Mouse (Mus musculus): ENCODE measurements around the gene Alg5. TPM values are rescaled to one million over a fixed set of nuclear protein-coding genes. Genes with fewer than 3 reads are reported as not detected.
"Not testable (repeated sequence)": the region's sequence is repeated elsewhere in the genome, so short reads cannot be mapped to it uniquely, and the experiment has no call there.

Alg5 gene
- polyA plus RNA-seq, 1 experiment, result 43.0 TPM

- no peak overlapping the region for H3ac ChIP-seq (ENCODE audit: control insufficient read depth, insufficient read length, low read depth)
- no peaks in the 10 kb centered on the region for H3K27me3 ChIP-seq (ENCODE audit: control insufficient read depth, insufficient read depth, insufficient read length)
- no peak for TF ChIP-seq FOSL1 (IDR thresholded peaks at IDR 0.05; ENCODE audit: insufficient read depth, low read length, poor library complexity, severe bottlenecking)
- no peak for TF ChIP-seq CEBPB (IDR thresholded peaks at IDR 0.05; ENCODE audit: low read depth)
- TF ChIP-seq CTCF (IDR thresholded peaks at IDR 0.05; ENCODE audit: control insufficient read depth, insufficient read depth, insufficient read length), result no peak
- no peaks in the 10 kb centered on the region for H3K79me2 ChIP-seq (ENCODE audit: control insufficient read depth, insufficient read depth)
- H3K36me3 ChIP-seq (ENCODE audit: control insufficient read depth, insufficient read depth), result no peaks in the 10 kb centered on the region
- H3K79me3 ChIP-seq (ENCODE audit: low read depth), result no peaks in the 10 kb centered on the region
- no peak overlapping the region for H3K4me3 ChIP-seq (ENCODE audit: insufficient read depth, poor library complexity, severe bottlenecking)
Measured at GRCm38 (mm10) chr3:54760321-54761115, 25.2 kb downstream of the Alg5 start.

DNA sequence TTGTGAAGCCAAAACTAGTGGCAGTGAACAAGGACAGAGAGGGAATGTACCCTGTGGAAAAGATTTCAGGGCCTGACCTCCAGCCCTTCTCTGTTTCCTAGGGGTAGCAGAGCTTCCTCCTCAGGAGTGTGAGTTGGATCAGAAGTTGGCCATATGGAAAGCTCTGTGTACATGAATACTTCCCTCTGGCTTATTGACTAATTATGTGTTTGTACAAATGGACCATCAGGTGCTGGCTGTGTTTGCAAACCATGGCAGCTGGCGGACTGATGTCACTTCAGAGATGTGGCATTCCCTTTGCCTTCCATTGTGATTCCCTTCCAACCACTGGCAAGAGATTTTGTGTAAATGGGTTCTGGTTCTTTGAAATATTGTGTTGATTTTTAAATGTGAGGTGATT, 25.9 kb downstream of the Alg5 start:
- Histone ChIP-seq H3K4me3 (ENCODE audit: insufficient read depth, poor library complexity, severe bottlenecking) (no peak overlapping the region), H3K79me2 (ENCODE audit: control insufficient read depth, insufficient read depth) (no peaks in the 10 kb centered on the region), H3ac (ENCODE audit: control insufficient read depth, insufficient read length, low read depth) (no peak overlapping the region), H3K27me3 (ENCODE audit: control insufficient read depth, insufficient read depth, insufficient read length) (no peaks in the 10 kb centered on the region), H3K36me3 (ENCODE audit: control insufficient read depth, insufficient read depth) (no peaks in the 10 kb centered on the region), H3K79me3 (ENCODE audit: low read depth) (no peaks in the 10 kb centered on the region)
- TF ChIP-seq MYOD1 (IDR thresholded peaks at IDR 0.05; ENCODE audit: control insufficient read depth, insufficient read length, low read depth) (no peak), MAX (IDR thresholded peaks at IDR 0.05) (no peak), MYOG (IDR thresholded peaks at IDR 0.05; ENCODE audit: control insufficient read depth, extremely low read depth, insufficient read length) (no peak), USF1 (IDR thresholded peaks at IDR 0.05; ENCODE audit: low read depth) (no peak), FOSL1 (IDR thresholded peaks at IDR 0.05; ENCODE audit: insufficient read depth, low read length, poor library complexity, severe bottlenecking) (no peak), CTCF (IDR thresholded peaks at IDR 0.05; ENCODE audit: control insufficient read depth, insufficient read depth, insufficient read length) (no peak), CEBPB (IDR thresholded peaks at IDR 0.05; ENCODE audit: low read depth) (no peak)

- H3K27me3 ChIP-seq (ENCODE audit: control insufficient read depth, insufficient read depth, insufficient read length), result no peaks in the 10 kb centered on the region
- no peaks in the 10 kb centered on the region for H3K36me3 ChIP-seq (ENCODE audit: control insufficient read depth, insufficient read depth)
- H3K79me2 ChIP-seq (ENCODE audit: control insufficient read depth, insufficient read depth), result no peaks in the 10 kb centered on the region
- H3ac ChIP-seq (ENCODE audit: control insufficient read depth, insufficient read length, low read depth), result no peak overlapping the region
- H3K79me3 ChIP-seq (ENCODE audit: low read depth), result no peaks in the 10 kb centered on the region
- TF ChIP-seq CTCF (IDR thresholded peaks at IDR 0.05; ENCODE audit: control insufficient read depth, insufficient read depth, insufficient read length), result no peak
- TF ChIP-seq USF1 (IDR thresholded peaks at IDR 0.05; ENCODE audit: low read depth), result peak; percentile 79
- H3K4me3 ChIP-seq (ENCODE audit: insufficient read depth, poor library complexity, severe bottlenecking), result no peak overlapping the region
Measured at GRCm38 (mm10) chr3:54764418-54764817, 29.1 kb downstream of the Alg5 start.

DNA sequence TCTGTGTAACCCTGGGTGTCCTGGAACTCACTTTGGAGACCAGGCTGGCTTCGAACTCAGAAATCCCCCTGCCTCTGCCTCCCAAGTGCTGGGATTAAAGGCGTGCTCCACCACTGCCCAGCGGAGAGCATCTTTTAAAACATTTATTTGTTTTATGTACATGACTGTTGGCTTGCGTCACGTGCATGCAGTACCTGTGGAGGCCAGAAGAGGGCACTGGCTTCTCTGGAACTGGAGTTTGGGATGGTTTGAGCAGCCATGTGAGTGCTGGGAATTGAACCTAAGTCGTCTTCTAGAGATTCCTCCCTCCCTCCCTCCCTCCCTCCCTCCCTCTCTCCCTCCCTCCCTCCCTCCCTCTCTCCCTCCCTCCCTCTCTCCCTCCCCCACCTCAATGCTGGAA, 30.2 kb downstream of the Alg5 start:
- not testable (repeated sequence) for H3K36me3 ChIP-seq (ENCODE audit: control insufficient read depth, insufficient read depth); H3K27me3 ChIP-seq (ENCODE audit: control insufficient read depth, insufficient read depth, insufficient read length); H3K79me2 ChIP-seq (ENCODE audit: control insufficient read depth, insufficient read depth); H3K4me3 ChIP-seq (ENCODE audit: insufficient read depth, poor library complexity, severe bottlenecking); H3ac ChIP-seq (ENCODE audit: control insufficient read depth, insufficient read length, low read depth); H3K79me3 ChIP-seq (ENCODE audit: low read depth)

DNA sequence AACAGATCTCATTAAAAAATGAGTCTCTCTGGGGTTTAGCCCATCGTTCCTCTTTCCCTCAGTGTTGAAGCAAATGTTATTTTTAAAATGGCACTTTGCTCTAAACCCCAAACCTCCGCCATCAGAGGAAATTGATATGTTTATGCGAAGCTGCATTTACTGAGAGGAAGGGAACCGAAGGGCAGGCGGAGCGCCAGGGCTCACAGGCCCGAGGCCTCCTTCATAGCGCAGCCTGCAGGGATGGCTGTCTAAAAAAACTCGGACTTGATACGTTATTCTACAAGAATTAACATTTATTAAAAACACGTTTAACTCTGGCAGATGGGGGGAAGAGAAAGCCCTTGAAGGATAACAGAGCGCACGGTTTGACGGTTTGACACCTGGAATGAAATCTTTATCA, 30.7 kb downstream of the Alg5 start:
- H3K27me3 ChIP-seq (ENCODE audit: control insufficient read depth, insufficient read depth, insufficient read length), result no peaks in the 10 kb centered on the region
- H3K79me2 ChIP-seq (ENCODE audit: control insufficient read depth, insufficient read depth), result no peaks in the 10 kb centered on the region
- TF ChIP-seq USF1 (IDR thresholded peaks at IDR 0.05; ENCODE audit: low read depth) (no peak), CTCF (IDR thresholded peaks at IDR 0.05; ENCODE audit: control insufficient read depth, insufficient read depth, insufficient read length) (no peak), MYOG (IDR thresholded peaks at IDR 0.05; ENCODE audit: control insufficient read depth, extremely low read depth, insufficient read length) (no peak), FOSL1 (IDR thresholded peaks at IDR 0.05; ENCODE audit: insufficient read depth, low read length, poor library complexity, severe bottlenecking) (no peak), MAX (IDR thresholded peaks at IDR 0.05) (no peak), MYOD1 (IDR thresholded peaks at IDR 0.05; ENCODE audit: control insufficient read depth, insufficient read length, low read depth) (no peak), CEBPB (IDR thresholded peaks at IDR 0.05; ENCODE audit: low read depth) (no peak)
- no peak overlapping the region for H3K4me3 ChIP-seq (ENCODE audit: insufficient read depth, poor library complexity, severe bottlenecking)
- H3ac ChIP-seq (ENCODE audit: control insufficient read depth, insufficient read length, low read depth), result no peak overlapping the region
- H3K36me3 ChIP-seq (ENCODE audit: control insufficient read depth, insufficient read depth), result no peaks in the 10 kb centered on the region
- H3K79me3 ChIP-seq (ENCODE audit: low read depth), result no peaks in the 10 kb centered on the region

- Histone ChIP-seq H3ac (ENCODE audit: control insufficient read depth, insufficient read length, low read depth) (no peak overlapping the region), H3K36me3 (ENCODE audit: control insufficient read depth, insufficient read depth) (no peaks in the 10 kb centered on the region), H3K79me2 (ENCODE audit: control insufficient read depth, insufficient read depth) (no peaks in the 10 kb centered on the region), H3K27me3 (ENCODE audit: control insufficient read depth, insufficient read depth, insufficient read length) (no peaks in the 10 kb centered on the region), H3K4me3 (ENCODE audit: insufficient read depth, poor library complexity, severe bottlenecking) (no peak overlapping the region), H3K79me3 (ENCODE audit: low read depth) (no peaks in the 10 kb centered on the region)
- no peak for TF ChIP-seq CTCF (IDR thresholded peaks at IDR 0.05; ENCODE audit: control insufficient read depth, insufficient read depth, insufficient read length)
- no peak for TF ChIP-seq MYOG (IDR thresholded peaks at IDR 0.05; ENCODE audit: control insufficient read depth, extremely low read depth, insufficient read length)
- no peak for TF ChIP-seq FOSL1 (IDR thresholded peaks at IDR 0.05; ENCODE audit: insufficient read depth, low read length, poor library complexity, severe bottlenecking)
- no peak for TF ChIP-seq MAX (IDR thresholded peaks at IDR 0.05)
- TF ChIP-seq CEBPB (IDR thresholded peaks at IDR 0.05; ENCODE audit: low read depth), result no peak
- TF ChIP-seq USF1 (IDR thresholded peaks at IDR 0.05; ENCODE audit: low read depth), result no peak
- TF ChIP-seq MYOD1 (IDR thresholded peaks at IDR 0.05; ENCODE audit: control insufficient read depth, insufficient read length, low read depth), result no peak
Measured at GRCm38 (mm10) chr3:54766811-54767210, 31.5 kb downstream of the Alg5 start.

Data from C2C12 (cell line).